Mouse (Mus musculus): ENCODE results near the gene Sertad1. TPM values are rescaled to one million over a fixed set of nuclear protein-coding genes. Genes with fewer than 3 reads are reported as not detected.
"Not testable (repeated sequence)": the region's sequence is repeated elsewhere in the genome, so short reads cannot be mapped to it uniquely, and the experiment has no call there.

Sertad1 gene
- total RNA-seq, 2 experiments from 2014 or later: 18.1 to 18.8 TPM

DNA sequence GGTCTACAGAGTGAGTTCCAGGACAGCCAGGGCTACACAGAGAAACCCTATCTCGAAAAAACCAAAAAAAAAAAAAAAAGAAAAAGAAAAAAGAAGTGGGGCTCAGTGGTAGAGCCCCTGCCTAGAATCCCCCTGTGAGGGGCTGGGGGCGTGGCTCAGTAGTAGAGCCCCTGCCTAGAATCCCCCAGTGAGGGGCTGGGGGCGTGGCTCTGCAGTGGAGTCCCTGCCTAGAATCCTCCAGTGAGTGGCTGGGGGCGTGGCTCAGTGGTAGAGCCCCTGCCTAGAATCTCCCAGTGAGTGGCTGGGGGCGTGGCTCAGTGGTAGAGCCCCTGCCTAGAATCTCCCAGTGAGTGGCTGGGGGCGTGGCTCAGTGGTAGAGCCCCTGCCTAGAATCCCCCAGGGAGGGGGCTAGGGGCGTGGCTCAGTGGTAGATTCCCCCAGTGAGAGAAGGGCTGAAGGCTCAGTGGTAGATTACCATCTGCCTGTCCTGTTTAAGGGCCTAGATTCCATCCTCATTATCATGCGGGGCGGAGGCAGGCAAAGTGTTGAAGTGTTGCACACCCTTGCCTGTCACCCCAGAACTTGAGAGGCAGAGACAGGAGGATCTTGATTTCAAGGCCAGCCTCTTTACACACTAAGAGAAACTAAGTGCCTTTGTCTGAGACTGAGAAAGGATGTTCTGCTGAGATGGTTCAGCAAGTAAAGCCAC lies 8.1 kb downstream of the Sertad1 start:
- DNase-seq (ENCODE audit: low spot score in 2 of 2): not testable (repeated sequence)

DNA sequence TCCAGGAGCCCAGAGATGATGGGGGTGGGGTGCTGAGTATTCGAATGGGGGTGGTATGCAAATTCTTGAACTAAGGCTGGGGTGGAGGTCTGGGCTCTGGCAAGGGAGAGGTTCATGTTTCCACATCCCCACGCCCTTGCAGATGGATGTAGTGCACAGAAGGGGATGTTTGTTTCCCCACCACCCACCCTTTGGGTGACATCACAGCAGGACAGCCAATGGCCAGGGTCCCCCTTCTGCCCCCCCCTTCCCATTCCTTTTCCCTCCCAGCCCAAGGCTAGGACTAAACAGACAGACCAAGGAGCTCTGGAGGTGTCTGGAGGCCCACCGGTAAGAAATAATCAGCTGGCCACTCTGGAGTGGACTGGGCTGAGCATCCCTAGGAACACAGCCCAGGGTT lies 12.3 kb downstream of the Sertad1 start, which contains the start of gene Prx:
Gene Prx (plus strand): TSS at position 289 of the 400 bp plus-strand sequence.
- no peak for DNase-seq (ENCODE audit: low spot score in 2 of 2)

DNA sequence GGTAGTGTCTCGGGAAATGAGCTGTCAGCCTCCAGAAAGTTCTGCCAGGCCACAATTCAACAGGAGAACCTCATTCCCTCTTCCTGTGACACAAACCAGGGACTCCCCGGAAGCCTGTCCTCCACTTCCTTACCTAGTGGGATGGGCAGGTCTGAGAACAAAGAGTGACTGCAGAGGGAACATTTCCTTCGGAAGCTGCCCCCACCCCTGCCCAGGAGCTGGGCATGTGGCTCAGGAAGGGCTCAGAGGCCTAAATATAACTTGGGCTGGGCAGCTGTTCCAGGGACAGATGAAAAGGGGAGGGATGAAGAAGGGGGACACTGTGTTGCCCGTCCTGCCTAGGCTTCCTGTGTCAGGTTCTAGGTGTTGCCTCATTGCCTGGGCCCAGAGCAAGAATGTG lies 14.9 kb downstream of the Sertad1 start:
- DNase-seq (ENCODE audit: low spot score in 2 of 2): no peak

DNA sequence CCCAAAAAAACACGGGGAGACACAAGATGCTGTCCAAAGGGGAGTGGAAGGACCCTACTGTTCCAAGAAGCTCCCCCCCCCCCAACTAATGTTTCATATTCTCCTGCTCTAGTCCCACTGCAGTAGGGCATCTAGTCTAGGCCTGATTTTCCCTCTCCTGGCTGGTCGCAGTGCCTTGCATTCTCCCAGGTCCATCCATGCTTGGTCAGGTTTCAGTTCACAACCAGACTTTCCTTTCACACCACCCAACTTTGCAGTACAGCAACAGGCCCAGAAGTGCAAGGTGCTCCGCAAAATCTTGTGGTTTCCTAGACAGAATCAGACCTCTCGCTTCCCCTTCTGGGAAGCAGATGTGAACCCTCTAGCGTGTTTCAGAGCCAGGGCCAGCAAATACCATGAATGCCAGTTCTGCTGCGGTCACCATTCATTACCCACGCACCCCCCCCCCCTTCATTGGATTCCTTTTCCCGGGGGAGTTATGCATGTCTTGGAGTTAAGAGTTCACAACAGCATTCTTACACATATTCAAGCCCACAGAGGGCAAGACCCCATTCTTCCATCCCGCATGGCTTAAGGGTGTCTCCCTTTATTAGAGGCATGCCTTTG lies 20.2 kb downstream of the Sertad1 start:
- DNase-seq (ENCODE audit: low spot score in 2 of 2): no peak

DNA sequence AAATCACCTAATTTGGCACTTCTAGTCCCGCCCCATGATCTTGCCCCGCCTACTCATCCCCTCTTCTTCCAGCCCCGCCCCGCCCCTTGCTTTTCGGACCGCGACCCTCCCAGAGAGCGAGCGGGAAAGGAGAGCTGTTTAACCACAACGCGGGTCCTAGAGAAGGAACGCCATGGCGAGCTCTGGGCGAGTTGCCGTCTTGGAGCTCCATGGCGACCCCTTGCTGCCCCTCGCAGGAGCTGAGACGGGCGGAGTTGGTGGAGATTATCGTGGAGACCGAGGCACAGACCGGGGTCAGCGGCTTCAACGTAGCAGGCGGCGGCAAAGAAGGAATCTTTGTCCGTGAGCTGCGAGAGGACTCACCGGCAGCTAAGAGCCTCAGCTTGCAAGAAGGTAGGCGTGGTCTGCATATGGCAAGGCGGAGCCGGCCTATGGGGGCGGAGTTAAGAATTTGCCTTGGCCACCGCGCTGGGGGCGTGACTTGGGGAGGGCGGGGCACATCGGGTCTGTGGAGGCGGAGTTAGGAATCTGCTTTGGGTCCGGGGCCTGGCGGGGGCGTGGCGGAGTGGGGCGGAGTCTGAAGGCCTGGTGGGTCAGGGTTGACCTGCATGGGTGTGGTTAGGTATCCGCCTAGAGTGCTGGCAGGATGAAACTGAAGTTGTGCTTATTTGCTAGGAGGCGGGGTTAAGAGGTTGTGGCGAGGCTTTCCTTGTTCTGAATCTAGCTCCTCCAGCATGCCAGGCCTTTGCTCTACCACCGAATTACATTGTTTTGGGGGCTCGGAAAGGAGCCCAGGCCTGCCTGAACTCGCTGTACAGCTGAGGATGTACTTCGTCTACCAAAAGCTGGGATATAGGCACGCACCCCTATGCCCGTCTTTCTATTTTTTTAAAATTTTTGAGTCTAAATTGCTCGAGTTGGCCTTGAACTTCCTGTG lies 21.3 kb downstream of the Sertad1 start:
- peak; percentile 97 to 99 for DNase-seq (ENCODE audit: low spot score in 2 of 2)

DNA sequence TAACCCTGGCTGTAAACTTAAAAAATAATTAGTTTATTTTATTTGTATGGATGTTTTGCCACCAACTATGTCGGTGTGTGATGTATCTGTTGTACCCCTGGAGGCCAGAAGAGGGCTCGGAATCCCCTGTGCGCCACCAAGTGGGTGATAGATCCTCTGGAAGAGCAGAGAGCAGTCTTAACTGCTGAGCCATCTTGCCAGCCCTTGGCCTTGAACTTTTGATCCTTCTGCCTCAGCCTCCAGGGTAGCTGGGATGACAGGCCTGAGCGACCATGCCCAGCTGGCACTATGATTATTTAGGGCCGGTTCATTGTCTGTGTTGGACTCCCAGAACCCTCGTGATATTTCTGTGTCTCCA lies 21.9 kb downstream of the Sertad1 start:
- peak in 1 of 2 experiments; percentile 42 for DNase-seq (ENCODE audit: low spot score in 2 of 2)

DNA sequence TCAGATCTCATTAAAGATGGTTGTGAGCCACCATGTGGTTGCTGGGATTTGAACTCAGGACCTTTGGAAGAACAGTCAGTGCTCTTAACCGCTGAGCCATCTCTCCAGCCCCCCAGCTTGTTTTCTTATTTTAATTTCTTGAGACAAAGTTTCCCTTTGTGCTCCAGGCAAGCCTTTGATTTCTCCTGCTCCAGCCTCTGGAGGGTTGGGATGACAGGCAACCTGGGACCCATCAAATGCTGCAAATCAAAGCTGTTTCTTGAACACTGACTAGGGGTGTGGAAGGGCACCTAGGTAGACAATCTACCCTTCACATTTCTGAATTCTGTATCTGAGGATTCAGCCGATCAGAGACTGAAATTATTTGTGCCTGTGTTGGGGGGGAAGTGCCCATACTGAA lies 24.1 kb downstream of the Sertad1 start:
- no peak for DNase-seq (ENCODE audit: low spot score in 2 of 2)

DNA sequence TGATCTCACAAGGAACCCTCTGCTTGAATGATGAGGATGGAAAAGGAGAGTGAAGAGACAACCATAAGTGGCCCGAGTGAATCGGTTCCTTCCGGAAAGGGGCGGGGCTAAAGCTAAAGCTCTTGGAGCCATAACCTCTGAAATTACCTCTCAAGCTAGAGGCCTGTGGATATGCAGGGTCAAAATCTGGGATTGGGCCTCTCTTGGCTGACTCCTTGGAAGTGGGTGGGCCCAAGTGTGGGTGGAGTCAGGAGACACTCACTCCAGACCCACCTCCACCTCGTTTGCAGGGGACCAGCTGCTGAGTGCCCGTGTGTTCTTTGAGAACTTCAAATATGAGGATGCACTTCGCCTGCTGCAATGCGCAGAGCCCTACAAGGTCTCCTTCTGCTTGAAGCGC lies 28.3 kb downstream of the Sertad1 start:
- DNase-seq (ENCODE audit: low spot score in 2 of 2): no peak

DNA sequence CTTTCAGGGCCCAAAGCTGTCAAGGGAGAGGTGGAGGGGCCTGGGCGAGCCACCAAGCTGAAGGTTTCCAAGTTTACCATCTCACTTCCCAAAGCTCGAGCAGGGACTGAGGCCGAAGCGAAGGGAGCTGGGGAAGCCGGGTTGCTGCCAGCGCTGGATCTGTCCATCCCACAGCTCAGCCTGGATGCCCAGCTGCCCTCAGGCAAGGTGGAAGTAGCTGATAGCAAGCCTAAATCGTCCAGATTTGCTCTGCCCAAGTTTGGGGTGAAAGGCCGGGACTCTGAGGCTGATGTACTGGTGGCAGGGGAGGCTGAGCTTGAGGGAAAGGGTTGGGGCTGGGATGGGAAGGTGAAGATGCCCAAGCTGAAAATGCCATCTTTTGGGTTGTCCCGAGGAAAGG lies 31.6 kb downstream of the Sertad1 start:
- no peak for DNase-seq (ENCODE audit: low spot score in 2 of 2)

DNA sequence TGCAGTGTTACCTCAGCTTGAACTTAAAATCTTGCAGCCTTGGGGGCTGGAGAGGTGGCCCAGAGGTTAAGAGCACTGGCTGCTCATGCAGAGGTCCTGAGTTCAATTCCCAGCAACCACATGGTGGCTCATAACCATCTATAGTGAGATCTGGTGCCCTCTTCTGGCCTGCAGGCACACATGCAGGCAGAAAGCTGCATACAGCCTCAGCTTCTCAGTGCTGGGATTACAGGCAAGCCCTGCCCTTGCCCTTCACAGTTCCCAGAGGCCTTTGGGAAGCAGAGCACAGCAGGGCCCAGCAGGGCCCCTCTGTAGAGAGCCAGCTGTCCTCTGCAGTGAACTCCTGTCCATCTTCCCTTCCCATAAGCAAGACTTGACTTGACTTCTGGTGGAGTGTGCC lies 33.4 kb downstream of the Sertad1 start:
- no peak for DNase-seq (ENCODE audit: low spot score in 2 of 2)

DNA sequence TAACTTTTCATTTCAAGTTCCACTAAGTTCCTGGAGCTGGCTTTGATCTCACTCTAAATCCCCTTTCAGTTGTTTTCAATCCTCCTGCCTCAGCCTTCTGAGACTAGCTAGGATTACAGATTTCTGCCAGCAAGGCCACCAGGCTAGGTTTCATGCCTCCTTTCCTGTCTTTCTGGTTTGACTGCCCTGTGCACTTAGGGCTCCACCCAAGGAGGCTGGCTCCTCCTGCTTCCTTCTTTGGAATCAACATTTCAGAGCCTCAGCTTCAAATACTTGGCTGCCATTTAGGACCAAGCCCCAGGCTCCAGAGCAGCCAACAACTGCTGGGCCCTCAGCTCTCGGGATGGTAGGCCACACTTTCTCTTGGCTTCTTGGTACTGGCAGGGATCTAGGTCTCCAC lies 33.9 kb downstream of the Sertad1 start:
- no peak for DNase-seq (ENCODE audit: low spot score in 2 of 2)

DNA sequence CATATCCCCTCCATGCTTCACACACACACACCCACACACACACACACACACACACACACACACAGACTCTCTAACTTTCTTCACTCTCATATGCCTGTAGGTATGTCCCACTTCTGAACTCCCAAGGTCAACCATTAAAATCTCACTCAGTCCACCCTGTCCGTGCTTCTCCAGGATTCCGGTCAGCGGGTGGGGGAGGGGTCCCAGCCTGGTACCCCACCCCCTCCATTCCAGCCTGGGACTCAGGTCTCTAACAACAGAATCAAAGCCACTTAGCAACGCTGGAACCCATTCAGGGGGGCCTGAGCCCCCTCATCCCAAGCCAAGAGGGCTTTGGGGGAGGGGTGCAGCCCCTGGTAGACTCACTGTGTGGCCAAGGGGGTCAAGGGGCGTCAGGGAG lies 36.3 kb downstream of the Sertad1 start, which contains the start of gene Hipk4:
Gene Hipk4 (plus strand): TSS at position 301 of the 400 bp plus-strand sequence.
- no peak for DNase-seq (ENCODE audit: low spot score in 2 of 2)

DNA sequence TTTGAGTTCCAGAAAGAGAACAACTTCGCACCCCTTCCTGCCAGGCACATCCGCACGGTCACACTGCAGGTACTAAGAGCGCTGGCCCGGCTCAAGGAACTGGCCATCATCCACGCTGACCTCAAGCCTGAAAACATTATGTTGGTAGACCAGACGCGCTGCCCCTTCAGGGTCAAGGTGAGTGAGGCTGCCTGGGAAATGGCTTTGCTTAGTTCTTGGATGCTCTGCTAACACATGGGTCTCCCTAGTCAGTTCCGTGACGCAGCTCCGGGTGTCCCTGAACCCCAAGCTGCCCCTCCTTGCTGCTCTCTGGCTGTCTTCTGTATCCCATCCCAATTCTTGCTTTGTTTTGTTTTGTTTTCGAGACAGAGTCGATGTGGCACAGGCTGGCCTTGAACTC lies 37.1 kb downstream of the Sertad1 start:
- no peak for DNase-seq (ENCODE audit: low spot score in 2 of 2)

DNA sequence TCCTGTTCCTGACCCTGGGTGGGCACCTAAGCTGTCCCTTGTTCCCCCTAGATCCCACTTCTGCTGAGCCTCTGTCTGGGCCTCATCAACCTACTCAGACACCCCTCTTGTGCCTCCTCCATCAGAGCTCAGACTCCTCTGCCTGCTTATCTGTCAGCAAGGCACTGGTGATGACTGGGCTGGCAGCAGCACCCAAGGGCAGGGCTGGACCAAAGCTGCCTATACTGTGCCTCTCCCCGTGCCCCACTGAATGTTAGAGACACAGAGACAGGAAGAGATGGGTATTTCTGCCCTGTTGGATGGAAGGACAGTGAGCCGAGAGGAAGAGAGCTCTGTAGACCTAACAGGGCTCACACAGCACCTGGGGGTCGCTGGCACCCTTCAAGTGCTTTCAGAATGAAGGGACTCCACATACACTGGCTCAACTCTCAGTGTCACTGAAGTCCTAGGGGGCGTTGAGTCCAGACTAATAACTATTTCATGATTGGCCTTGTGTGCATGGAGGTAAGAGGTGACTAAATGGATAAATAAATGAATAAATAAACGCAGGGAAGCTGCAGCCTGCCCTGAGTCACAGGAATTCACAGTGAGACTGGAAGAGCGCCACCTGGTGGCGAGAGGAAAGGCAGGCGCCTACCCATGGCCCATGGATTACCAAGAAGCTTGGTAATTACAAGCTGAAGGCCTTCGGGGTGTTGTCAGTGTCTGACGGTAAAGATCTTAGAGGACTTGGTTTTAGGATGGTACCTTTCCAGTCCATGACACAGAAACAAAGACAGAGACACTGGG lies 39.5 kb downstream of the Sertad1 start:
- DNase-seq (ENCODE audit: low spot score in 2 of 2): peak; percentile 54 to 64

DNA sequence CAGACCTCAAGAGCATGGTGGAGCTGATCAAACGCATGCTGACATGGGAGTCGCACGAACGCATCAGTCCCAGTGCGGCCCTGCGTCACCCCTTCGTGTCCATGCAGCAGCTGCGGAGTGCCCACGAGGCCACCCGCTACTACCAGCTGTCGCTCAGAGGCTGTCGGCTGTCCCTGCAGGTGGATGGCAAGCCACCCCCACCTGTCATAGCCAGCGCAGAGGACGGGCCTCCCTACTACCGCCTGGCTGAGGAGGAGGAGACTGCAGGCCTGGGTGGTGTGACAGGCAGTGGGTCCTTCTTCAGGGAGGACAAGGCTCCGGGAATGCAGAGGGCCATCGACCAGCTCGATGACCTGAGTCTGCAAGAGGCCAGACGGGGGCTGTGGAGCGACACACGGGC lies 42.4 kb downstream of the Sertad1 start:
- DNase-seq (ENCODE audit: low spot score in 2 of 2): no peak

DNA sequence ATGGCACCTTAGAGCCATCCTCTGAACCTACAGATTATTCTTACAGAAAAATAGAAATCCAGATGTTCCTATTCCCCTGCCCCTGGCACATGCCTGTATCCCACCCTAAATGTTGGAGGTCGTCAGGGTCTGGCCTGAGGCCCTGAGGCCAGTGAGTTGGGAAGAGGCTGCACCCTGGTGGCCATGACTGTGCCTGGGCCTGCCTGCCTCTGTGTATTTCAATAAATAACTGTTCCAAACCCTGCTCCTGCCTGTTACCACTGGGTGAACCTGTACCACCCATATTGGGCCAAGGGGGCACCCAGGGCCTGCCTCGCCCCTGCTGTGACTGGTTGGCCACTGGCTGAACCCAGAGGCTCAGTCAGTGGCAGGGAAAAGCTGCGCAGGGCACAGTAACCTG lies 44.2 kb downstream of the Sertad1 start:
- no peak for DNase-seq (ENCODE audit: low spot score in 2 of 2)

DNA sequence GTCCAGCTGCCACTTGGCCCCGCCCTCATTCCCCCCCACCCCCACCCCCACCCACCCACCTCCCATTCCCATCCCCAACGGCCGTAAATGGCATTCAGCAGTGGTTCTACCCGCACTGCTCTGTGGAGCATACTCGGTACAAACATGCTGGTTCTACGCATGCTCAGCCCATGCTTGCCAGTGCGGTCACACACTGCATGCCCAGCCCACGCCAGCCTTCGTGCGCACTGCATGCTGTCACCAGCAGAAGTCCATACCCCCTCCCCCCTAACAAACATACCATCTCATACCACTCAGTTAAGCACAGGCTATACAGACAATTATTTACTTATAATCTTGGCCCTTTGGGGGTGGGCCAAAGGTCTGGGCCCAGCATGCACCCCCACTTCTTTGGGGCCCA lies 45.0 kb downstream of the Sertad1 start:
- DNase-seq (ENCODE audit: low spot score in 2 of 2): no peak

DNA sequence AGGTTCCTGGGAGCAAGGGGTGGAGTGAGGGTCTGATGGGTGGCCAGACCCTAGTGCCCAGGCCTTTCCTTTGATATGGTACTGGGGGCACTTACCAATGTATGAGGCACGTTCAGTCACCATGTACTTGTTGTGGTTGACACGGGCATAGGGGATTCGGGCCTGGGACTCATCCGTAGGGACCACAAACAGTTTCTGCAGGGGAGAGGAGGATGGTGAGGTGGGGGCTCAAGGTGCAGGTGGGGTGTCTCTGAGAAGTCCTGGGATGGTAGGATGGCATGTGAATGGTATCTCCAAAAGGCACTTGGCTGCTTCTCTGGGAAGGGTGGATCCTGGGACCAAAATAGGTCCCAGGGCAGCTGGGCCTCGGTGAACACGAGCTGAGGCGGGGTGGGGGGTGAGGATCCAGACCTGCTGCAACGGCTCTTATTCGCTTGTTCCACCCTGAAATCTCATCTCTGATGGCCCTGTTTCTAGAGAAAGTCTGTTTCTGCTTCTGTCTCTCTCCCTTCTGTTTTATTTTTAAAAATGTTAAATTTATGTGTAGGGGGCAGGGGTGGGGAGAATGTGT lies 45.9 kb downstream of the Sertad1 start:
- DNase-seq (ENCODE audit: low spot score in 2 of 2): no peak

DNA sequence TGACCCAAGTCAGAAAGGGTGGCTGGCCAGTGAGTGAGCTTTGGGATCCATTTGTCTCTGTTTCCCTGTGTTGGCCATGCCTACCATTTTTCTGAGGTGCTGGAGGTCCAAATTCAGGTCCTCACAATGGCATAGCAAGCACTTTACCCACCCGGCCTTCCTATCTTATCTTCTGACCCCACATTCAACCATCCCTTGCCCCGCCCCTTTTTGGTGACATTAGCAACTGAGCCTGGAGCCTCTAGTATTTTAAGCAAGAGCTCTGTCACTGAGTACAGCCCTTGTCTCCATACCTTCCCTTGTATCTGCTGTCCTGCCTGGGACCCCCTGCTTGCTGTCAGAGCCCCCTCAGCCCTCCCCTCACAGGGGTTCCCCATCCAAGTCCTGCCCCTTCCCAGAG lies 48.7 kb downstream of the Sertad1 start:
- DNase-seq (ENCODE audit: low spot score in 2 of 2): no peak

DNA sequence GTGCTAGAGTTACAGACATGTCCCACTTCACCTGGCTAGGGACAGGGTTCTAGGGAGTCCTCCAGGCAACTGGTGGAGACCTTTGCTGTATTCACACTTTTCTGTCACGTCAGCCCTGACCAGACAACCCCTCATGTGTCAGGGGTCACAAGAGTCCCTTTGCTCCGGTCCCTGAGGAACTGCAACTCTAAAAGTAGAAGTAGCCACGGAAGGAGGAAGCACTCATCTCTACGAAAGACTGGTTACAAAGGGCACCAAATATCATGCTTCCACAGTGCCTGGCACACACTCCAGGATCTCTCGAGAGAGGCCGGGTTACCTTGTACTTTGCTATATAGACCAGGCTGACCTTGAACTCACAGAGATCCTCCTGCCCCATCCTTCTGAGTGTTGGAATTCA lies 49.9 kb downstream of the Sertad1 start:
- DNase-seq (ENCODE audit: low spot score in 2 of 2): no peak

DNA sequence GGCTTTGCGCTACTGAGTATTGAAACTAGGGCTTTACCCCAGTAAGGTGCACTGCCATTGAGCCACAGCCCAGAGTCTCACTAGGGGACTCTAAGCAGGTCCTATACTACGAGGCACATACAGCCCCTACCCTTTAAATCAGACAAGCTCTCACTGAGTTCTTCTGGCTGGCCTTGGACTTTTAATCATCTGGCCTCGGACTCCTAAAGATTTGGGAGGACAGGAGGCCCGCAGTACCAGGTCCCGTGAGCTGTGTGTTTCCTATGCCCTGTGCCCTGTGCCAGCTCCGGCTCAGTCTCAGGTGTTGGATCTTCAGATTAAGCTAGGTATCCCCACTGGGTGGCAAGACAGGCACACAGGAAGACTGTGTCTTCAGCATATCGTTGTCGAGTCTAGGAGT lies 51.3 kb downstream of the Sertad1 start:
- DNase-seq (ENCODE audit: low spot score in 2 of 2): no peak
